Mouse (Mus musculus): ENCODE measurements around the gene Tagap1. TPM values are rescaled to one million over a fixed set of nuclear protein-coding genes. Genes with fewer than 3 reads are reported as not detected.
"Not testable (repeated sequence)": the region's sequence is repeated elsewhere in the genome, so short reads cannot be mapped to it uniquely, and the experiment has no call there.

The Tagap1 gene
- polyA plus RNA-seq, 1 experiment from 2014 or later, result 45.9 TPM

GRCm38 (mm10) chr17:6919388-6919787 lies 41.6 kb downstream of the Tagap1 start:
- H3K27ac ChIP-seq (replicated peaks; ENCODE audit: low read depth, low read length); H3K4me3 ChIP-seq (ENCODE audit: low read depth, low read length); ATAC-seq (ENCODE audit: low read depth); H3K36me3 ChIP-seq (ENCODE audit: control insufficient read depth, insufficient read depth, low read length); H3K4me1 ChIP-seq (ENCODE audit: control insufficient read depth, insufficient read depth, low read length); DNase-seq (ENCODE audit: low spot score); H3K9me3 ChIP-seq (ENCODE audit: control insufficient read depth, low read length); H3K9ac ChIP-seq (ENCODE audit: low read depth, low read length); H3K4me2 ChIP-seq (ENCODE audit: low read depth, low read length); H3K27me3 ChIP-seq (replicated peaks; ENCODE audit: control insufficient read depth, insufficient read depth, low read length): not testable (repeated sequence)
- 90% methylated on average over 3 of the region's 3 CpGs for WGBS

GRCm38 (mm10) chr17:6915282-6915681 lies 45.7 kb downstream of the Tagap1 start:
- WGBS, result 87% methylated on average over 2 of the region's 4 CpGs
- not testable (repeated sequence) for H3K27me3 ChIP-seq (replicated peaks; ENCODE audit: control insufficient read depth, insufficient read depth, low read length); H3K4me2 ChIP-seq (ENCODE audit: low read depth, low read length); H3K9ac ChIP-seq (ENCODE audit: low read depth, low read length); H3K9me3 ChIP-seq (ENCODE audit: control insufficient read depth, low read length); DNase-seq (ENCODE audit: low spot score); H3K4me1 ChIP-seq (ENCODE audit: control insufficient read depth, insufficient read depth, low read length); H3K27ac ChIP-seq (replicated peaks; ENCODE audit: low read depth, low read length); H3K4me3 ChIP-seq (ENCODE audit: low read depth, low read length); H3K36me3 ChIP-seq (ENCODE audit: control insufficient read depth, insufficient read depth, low read length)
- ATAC-seq (ENCODE audit: low read depth), result peak; percentile 37; the same call in 1 of the 2 replicates

GRCm38 (mm10) chr17:6914066-6914465 lies 46.9 kb downstream of the Tagap1 start:
- WGBS, result 61% methylated on average over 1 of the region's 6 CpGs
- DNase-seq (ENCODE audit: low spot score), result not testable (repeated sequence)

More at GRCm38 (mm10) chr17:6914066-6914465, 46.9 kb downstream of the Tagap1 start:
- H3K4me1 ChIP-seq (ENCODE audit: control insufficient read depth, insufficient read depth, low read length); H3K9ac ChIP-seq (ENCODE audit: low read depth, low read length); H3K36me3 ChIP-seq (ENCODE audit: control insufficient read depth, insufficient read depth, low read length); H3K27me3 ChIP-seq (replicated peaks; ENCODE audit: control insufficient read depth, insufficient read depth, low read length); ATAC-seq (ENCODE audit: low read depth); H3K27ac ChIP-seq (replicated peaks; ENCODE audit: low read depth, low read length); H3K4me3 ChIP-seq (ENCODE audit: low read depth, low read length); H3K9me3 ChIP-seq (ENCODE audit: control insufficient read depth, low read length); H3K4me2 ChIP-seq (ENCODE audit: low read depth, low read length): not testable (repeated sequence)

Other genes starting within 250 kb of the Tagap1 start
- gene Ezr, start 178.4 kb downstream of the Tagap1 start, polyA plus RNA-seq (2014; fragmentation: Nextera tagmentation; extraction: Ambion mirVana), result 57.8 and 59.1 TPM in 2 replicates
- 43.2 and 44.6 TPM in 2 replicates for gene Rsph3b, start 12.5 kb downstream of the Tagap1 start, polyA plus RNA-seq (2014; fragmentation: Nextera tagmentation; extraction: Ambion mirVana)
- 183 and 184 TPM in 2 replicates for gene Rnaset2b, start 9.5 kb upstream of the Tagap1 start, polyA plus RNA-seq (2014; fragmentation: Nextera tagmentation; extraction: Ambion mirVana)
- gene Gm49721, start 17.7 kb upstream of the Tagap1 start, polyA plus RNA-seq (2014; fragmentation: Nextera tagmentation; extraction: Ambion mirVana), result 0.10 and 0.37 TPM in 2 replicates
- not detected in 2 replicates for gene Gm1604a, start 64.4 kb upstream of the Tagap1 start, polyA plus RNA-seq (2014; fragmentation: Nextera tagmentation; extraction: Ambion mirVana)
- gene Rps6ka2, start 209.0 kb upstream of the Tagap1 start, polyA plus RNA-seq (2014; fragmentation: Nextera tagmentation; extraction: Ambion mirVana), result 14.0 and 16.9 TPM in 2 replicates

Measured in embryonic facial prominence, embryonic 14.5 days (tissue).